In genomic region chrX:134162826-134163225, GRCm38 (mm10) we compare ENCODE assay signal across 9 mouse cellular contexts. TPM values are rescaled to one million over a fixed set of nuclear protein-coding genes. Genes with fewer than 3 reads are reported as not detected.
A peak's percentile ranks its signal among the peaks of the same experiment; 100 is the strongest.
DNase-seq lines count a peak whose midpoint lies in the region; ATAC-seq and TF ChIP-seq lines count a peak whose summit lies in the region.
"Had no signal": no experiment of that assay in that cellular context is flagged by ENCODE, and none has a peak within 500 bp of the region (broad histone marks: within the 10 kb centered on the region; RNA-seq: fewer than 3 reads in every experiment).

No protein-coding gene starts in this region.

- TF ChIP-seq CTCF in gastrocnemius, adult 2 months (IDR thresholded peaks at IDR 0.05), result no peak
- no peak for TF ChIP-seq CTCF in midbrain, postnatal 0 days (IDR thresholded peaks at IDR 0.05)

- 17% methylated on average over 11 of the region's 11 CpGs for WGBS in intestine, embryonic 14.5 days
- 26% methylated on average over 11 of the region's 11 CpGs for WGBS in midbrain, postnatal 0 days

- intact Hi-C loops in gastrocnemius, adult 2 months (cut with DNase I), result no loop called here
- intact Hi-C loops in gastrocnemius, postnatal 36 days (cut with DNase I), result no loop called here

- no peaks in the 10 kb centered on the region for H3K4me1 ChIP-seq in intestine, embryonic 14.5 days (replicated peaks; ENCODE audit: control insufficient read depth, insufficient read depth, low read length)
- H3K4me1 ChIP-seq in midbrain, postnatal 0 days (ENCODE audit: insufficient read depth, low read length), result no peaks in the 10 kb centered on the region

- H3K36me3 ChIP-seq in intestine, embryonic 14.5 days (ENCODE audit: control insufficient read depth, insufficient read depth, low read length), result no peaks in the 10 kb centered on the region
- H3K36me3 ChIP-seq in midbrain, postnatal 0 days (ENCODE audit: insufficient read depth, low read length), result no peaks in the 10 kb centered on the region

- no peaks in the 10 kb centered on the region for H3K9me3 ChIP-seq in intestine, embryonic 14.5 days (ENCODE audit: control insufficient read depth, low read length)
- no peaks in the 10 kb centered on the region for H3K9me3 ChIP-seq in midbrain, postnatal 0 days (ENCODE audit: low read length)

- no peak for ATAC-seq in intestine, embryonic 14.5 days (replicated peaks; ENCODE audit: low FRiP score, low TSS enrichment, low read depth)
- no peak for ATAC-seq in midbrain, postnatal 0 days (ENCODE audit: low FRiP score)

- H3K27ac ChIP-seq in gastrocnemius, adult 2 months, result no peak overlapping the region
- H3K27ac ChIP-seq in intestine, embryonic 14.5 days (ENCODE audit: low read depth), result no peak overlapping the region
- no peak overlapping the region for H3K27ac ChIP-seq in midbrain, postnatal 0 days (ENCODE audit: low read depth, low read length)

- H3K9ac ChIP-seq in intestine, embryonic 14.5 days (ENCODE audit: low read length), result no peak overlapping the region
- H3K9ac ChIP-seq in midbrain, postnatal 0 days (replicated peaks; ENCODE audit: low read length, poor library complexity, severe bottlenecking), result no peak overlapping the region

- H3K4me3 ChIP-seq in gastrocnemius, adult 2 months, result peak overlapping the region; percentile 48
- peak overlapping the region; percentile 10; the same call in 1 of the 2 replicates for H3K4me3 ChIP-seq in intestine, embryonic 14.5 days (ENCODE audit: low read depth, low read length)
- peak overlapping the region; percentile 36 for H3K4me3 ChIP-seq in midbrain, postnatal 0 days (ENCODE audit: low read depth, low read length)

- DNase-seq in gastrocnemius, adult 2 months, result no peak
- DNase-seq in gastrocnemius, postnatal 36 days, result no peak
- peak; percentile 7 for DNase-seq in urinary bladder, postnatal 14 days (ENCODE audit: low spot score)
- no peak for DNase-seq in urinary bladder, postnatal 10 days (ENCODE audit: low spot score)
- DNase-seq in intestine, embryonic 14.5 days (ENCODE audit: low spot score), result no peak
- DNase-seq in midbrain, postnatal 0 days (ENCODE audit: low spot score), result no peak
- peak; percentile 54 for DNase-seq in thymus, postnatal 4 days
- DNase-seq in ovary, postnatal 10 days (ENCODE audit: low spot score), result no peak

- peak overlapping the region; percentile 45 for H3K4me2 ChIP-seq in intestine, embryonic 14.5 days (ENCODE audit: low read length)
- peak overlapping the region; percentile 52 for H3K4me2 ChIP-seq in midbrain, postnatal 0 days (ENCODE audit: low read depth, low read length, poor library complexity, severe bottlenecking)

- H3K27me3 ChIP-seq in intestine, embryonic 14.5 days (replicated peaks; ENCODE audit: control insufficient read depth, insufficient read depth, low read length), result no peaks in the 10 kb centered on the region
- 0 out of 2 replicates have a peak, but pooled peaks cover 5% of the 10 kb centered on the region for H3K27me3 ChIP-seq in midbrain, postnatal 0 days (ENCODE audit: insufficient read depth, low read length)
- H3K27me3 ChIP-seq: CH12.LX had no signal

RNA-seq across cellular contexts. Expression of gene Xkrx, which starts 0.9 kb away (rescaled TPM):
- 1 to 10 TPM in 1 of 2 experiments, under 1 TPM in 1; 0.64 to 1.2 TPM for total RNA-seq in gastrocnemius, adult 2 months (2021)
- under 1 TPM; 0.47 to 0.74 TPM for total RNA-seq in gastrocnemius, postnatal 36 days (2021)
- polyA plus RNA-seq in intestine, embryonic 14.5 days (2014; fragmentation: Nextera tagmentation; extraction: Ambion mirVana), result 0.16 TPM in 1 of 2 replicates, not detected in the other
- 0.05 and 0.24 TPM in 2 replicates for total RNA-seq in midbrain, postnatal 0 days (2014; rRNA removed)
- 0.79 and 0.98 TPM in 2 replicates for polyA plus RNA-seq in midbrain, postnatal 0 days (2015; fragmentation: Nextera tagmentation; extraction: Ambion mirVana)

RNA-seq across cellular contexts. Expression of gene Arl13a, which starts 24.5 kb away (rescaled TPM):
- not detected for total RNA-seq in gastrocnemius, adult 2 months (2021)
- total RNA-seq in gastrocnemius, postnatal 36 days (2021), result not detected
- polyA plus RNA-seq in intestine, embryonic 14.5 days (2014; fragmentation: Nextera tagmentation; extraction: Ambion mirVana), result not detected in 2 replicates
- not detected in 2 replicates for total RNA-seq in midbrain, postnatal 0 days (2014; rRNA removed)
- polyA plus RNA-seq in midbrain, postnatal 0 days (2015; fragmentation: Nextera tagmentation; extraction: Ambion mirVana), result not detected in 2 replicates
- total RNA-seq: CH12.LX had no signal

RNA-seq across cellular contexts. Expression of gene Nox1, which starts 58.9 kb away (rescaled TPM):
- total RNA-seq in gastrocnemius, adult 2 months (2021), result under 1 TPM in 1 of 2 experiments, not detected in 1; 0.36 TPM
- total RNA-seq in gastrocnemius, postnatal 36 days (2021), result under 1 TPM in 1 of 2 experiments, not detected in 1; 0.84 TPM
- 0.35 and 0.41 TPM in 2 replicates for polyA plus RNA-seq in intestine, embryonic 14.5 days (2014; fragmentation: Nextera tagmentation; extraction: Ambion mirVana)
- total RNA-seq in midbrain, postnatal 0 days (2014; rRNA removed), result 0.57 and 1.4 TPM in 2 replicates
- 0.16 and 0.26 TPM in 2 replicates for polyA plus RNA-seq in midbrain, postnatal 0 days (2015; fragmentation: Nextera tagmentation; extraction: Ambion mirVana)

Comparison
In these comparisons a context has a peak if more than half of its experiments do, and no peak if none do; other contexts are left out.
1. DNase-seq: peak in urinary bladder, postnatal 14 days (single experiment) and thymus, postnatal 4 days (single experiment); none in gastrocnemius, adult 2 months (single experiment), gastrocnemius, postnatal 36 days (0 of 2), urinary bladder, postnatal 10 days (single experiment), intestine, embryonic 14.5 days (single experiment), midbrain, postnatal 0 days (single experiment) and ovary, postnatal 10 days (single experiment).
2. Peak in every context shown above with its lines, with median percentiles within 50 percentile points of each other: H3K4me3 ChIP-seq.